Mouse (Mus musculus): Measurements from ENCODE around the gene Sirt1.

DNA sequence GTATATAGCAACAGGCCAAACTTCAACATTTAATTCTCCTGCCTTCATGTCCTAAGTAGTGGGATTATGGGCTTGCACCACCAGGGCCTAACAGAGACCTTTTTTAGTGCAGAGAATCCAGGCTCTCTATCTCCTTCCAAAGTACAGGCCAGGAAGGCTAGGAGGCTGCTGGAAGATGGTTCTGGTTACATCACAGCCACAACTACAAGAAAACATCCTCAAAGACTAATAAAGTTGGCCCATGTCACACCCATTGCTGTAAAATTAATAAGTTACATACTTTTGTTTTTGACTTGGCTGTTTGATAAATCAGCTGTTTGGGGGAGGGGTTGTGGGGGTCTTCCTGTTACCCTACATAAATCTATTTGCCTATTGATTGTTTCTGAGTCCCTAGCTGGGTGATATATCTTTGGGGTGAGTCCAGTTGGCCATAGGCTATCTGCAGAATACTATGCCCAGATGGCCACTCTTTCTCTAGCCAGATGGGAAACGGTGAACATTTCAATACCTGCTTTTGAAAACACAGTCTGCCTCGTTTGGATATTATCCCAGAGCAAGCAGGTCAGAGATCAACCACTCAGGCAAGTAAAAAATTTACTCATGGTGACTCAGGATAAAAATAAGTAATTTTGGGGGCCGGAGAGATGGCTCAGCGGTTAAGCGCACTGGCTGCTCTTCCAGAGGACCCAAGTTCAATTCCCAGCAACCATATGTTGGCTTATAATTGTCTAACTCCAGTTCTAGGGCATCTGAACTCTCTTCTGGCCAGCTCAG lies 21.4 kb upstream of the Sirt1 start:
- TF ChIP-seq POLR2A (IDR thresholded peaks at IDR 0.05; ENCODE audit: insufficient read length, low read depth) = no peak
- no peak for TF ChIP-seq MYOG (IDR thresholded peaks at IDR 0.05; ENCODE audit: control insufficient read depth in 1 of 3, insufficient read depth in 1 of 3, insufficient read length in 2 of 3, low read depth in 2 of 3)
- no peak for TF ChIP-seq E2F4 (IDR thresholded peaks at IDR 0.05; ENCODE audit: insufficient read depth)
- TF ChIP-seq TCF12 (IDR thresholded peaks at IDR 0.05; ENCODE audit: insufficient read depth, poor library complexity, severe bottlenecking) = no peak
